Mouse (Mus musculus) embryonic facial prominence, embryonic 15.5 days (tissue): ENCODE measurements around the gene Trip12. TPM values are rescaled to one million over a fixed set of nuclear protein-coding genes. Genes with fewer than 3 reads are reported as not detected.

Experiments used
- ATAC-seq: fragments of 200-750 bp; cut with Nextera tagmentation; 2 replicates; pipeline ENCODE4 v1.8.0; 2017; ENCODE audit warnings: low read depth, moderate TSS enrichment; ENCODE audit not compliant: insufficient number of reproducible peaks, low FRiP score, low TSS enrichment
- H3K27ac ChIP-seq: fragments of 300-500 bp; sonication (generic); replicated peaks from 2 replicates; pipeline ENCODE4 v1.5.1; 2015; ENCODE audit warnings: mild to moderate bottlenecking, inconsistent platforms
- H3K27me3 ChIP-seq: fragments of 300-500 bp; sonication (generic); 2 replicates; pipeline ENCODE4 v1.6.1; 2015; ENCODE audit warnings: inconsistent platforms
- H3K36me3 ChIP-seq: fragments of 300-500 bp; sonication (generic); 2 replicates; pipeline ENCODE4 v1.6.1; 2015; ENCODE audit warnings: mild to moderate bottlenecking, inconsistent platforms
- H3K4me1 ChIP-seq: fragments of 300-500 bp; sonication (generic); 2 replicates; pipeline ENCODE4 v1.6.1; 2015; ENCODE audit warnings: inconsistent platforms
- H3K4me2 ChIP-seq: fragments of 300-500 bp; sonication (generic); replicated peaks from 2 replicates; pipeline ENCODE4 v1.6.1; 2015; ENCODE audit warnings: mild to moderate bottlenecking, inconsistent platforms
- H3K4me3 ChIP-seq: fragments of 300-500 bp; sonication (generic); replicated peaks from 2 replicates; pipeline ENCODE4 v1.5.1; 2015; ENCODE audit warnings: mild to moderate bottlenecking, inconsistent platforms
- H3K9ac ChIP-seq: fragments of 300-500 bp; sonication (generic); 2 replicates; pipeline ENCODE4 v1.6.1; 2015; ENCODE audit warnings: inconsistent platforms
- H3K9me3 ChIP-seq: fragments of 300-500 bp; sonication (generic); replicated peaks from 2 replicates; pipeline ENCODE4 v1.6.1; 2016; ENCODE audit warnings: inconsistent platforms
- WGBS: fragments of 180-500 bp; shearing (Covaris S2); methylation state at CpG from one replicate; pipeline ENCODE4 v1.1.7; 2015; 5-methylcytosine and 5-hydroxymethylcytosine counted together
- polyA plus RNA-seq: library from polyadenylated mRNA; unstranded; fragments of >200 nt; fragmentation: Nextera tagmentation; extraction: Ambion mirVana; gene quantifications from 2 replicates; pipeline ENCODE4 v1.2.1, GENCODE M21; 2015

Trip12 gene
- polyA plus RNA-seq, 1 experiment from 2014 or later = 56.5 TPM

DNA sequence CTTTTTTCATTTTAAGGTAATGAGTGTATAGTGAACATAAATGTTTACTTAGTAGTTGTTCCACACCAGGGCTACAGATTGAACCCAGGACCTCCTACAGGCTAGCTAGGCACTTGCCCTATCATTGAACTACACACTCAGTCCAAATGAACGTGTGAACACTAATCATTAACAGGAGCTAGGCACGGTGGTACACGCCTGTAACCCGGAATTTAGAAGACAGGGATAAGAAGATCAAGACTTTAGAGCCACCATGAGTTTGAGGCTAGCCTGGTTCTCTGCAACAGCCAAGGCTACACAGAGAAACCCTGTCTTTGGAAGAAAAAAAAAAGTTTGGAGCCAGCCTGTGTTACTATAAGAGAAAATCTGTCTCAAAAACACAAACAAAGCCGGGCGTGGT is 19.3 kb upstream of the Trip12 start:
- no peak for ATAC-seq

GRCm38 (mm10) chr1:84855756-84856155 is 15.4 kb upstream of the Trip12 start:
- Histone ChIP-seq H3K4me1 (no peaks in the 10 kb centered on the region), H3K4me3 (no peak overlapping the region), H3K27me3 (no peaks in the 10 kb centered on the region), H3K27ac (no peak overlapping the region), H3K9ac (no peak overlapping the region), H3K36me3 (no peaks in the 10 kb centered on the region), H3K9me3 (no peaks in the 10 kb centered on the region), H3K4me2 (no peak overlapping the region)
- 52% methylated on average over 2 of the region's 2 CpGs for WGBS
- ATAC-seq = no peak

More for the DNA sequence above, 19.3 kb upstream of the Trip12 start:
- no peaks in the 10 kb centered on the region for H3K27me3 ChIP-seq
- no peak overlapping the region for H3K4me2 ChIP-seq
- no peaks in the 10 kb centered on the region for H3K36me3 ChIP-seq
- H3K4me3 ChIP-seq = no peak overlapping the region
- H3K9ac ChIP-seq = no peak overlapping the region
- H3K9me3 ChIP-seq = no peaks in the 10 kb centered on the region
- 89% methylated on average over 6 of the region's 6 CpGs for WGBS
- no peaks in the 10 kb centered on the region for H3K4me1 ChIP-seq
- H3K27ac ChIP-seq = no peak overlapping the region

DNA sequence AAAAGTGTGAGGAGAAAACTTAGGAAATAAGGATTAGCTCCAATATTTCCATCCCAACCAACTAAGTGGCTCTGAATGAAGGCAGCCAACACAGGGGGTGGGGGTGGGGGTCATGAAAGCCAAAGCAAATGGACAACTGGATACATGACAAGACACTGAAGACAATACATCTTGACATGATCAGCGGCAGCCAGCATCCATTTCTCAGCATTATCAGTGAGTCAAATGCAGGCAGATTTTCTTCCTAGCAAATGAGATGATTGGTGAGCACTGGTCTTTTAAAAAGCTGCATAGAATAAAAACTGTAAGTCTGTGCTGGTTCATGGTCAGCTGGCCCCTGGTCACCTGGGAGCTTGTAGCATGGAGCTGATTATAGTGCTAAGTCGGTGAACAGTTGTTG is 14.7 kb upstream of the Trip12 start:
- H3K9ac ChIP-seq = no peak overlapping the region
- 82% methylated on average over 2 of the region's 2 CpGs for WGBS
- no peak overlapping the region for H3K4me2 ChIP-seq
- H3K27ac ChIP-seq = no peak overlapping the region
- no peaks in the 10 kb centered on the region for H3K27me3 ChIP-seq
- H3K4me3 ChIP-seq = no peak overlapping the region
- no peaks in the 10 kb centered on the region for H3K36me3 ChIP-seq
- H3K9me3 ChIP-seq = no peaks in the 10 kb centered on the region
- H3K4me1 ChIP-seq = no peaks in the 10 kb centered on the region
- no peak for ATAC-seq

DNA sequence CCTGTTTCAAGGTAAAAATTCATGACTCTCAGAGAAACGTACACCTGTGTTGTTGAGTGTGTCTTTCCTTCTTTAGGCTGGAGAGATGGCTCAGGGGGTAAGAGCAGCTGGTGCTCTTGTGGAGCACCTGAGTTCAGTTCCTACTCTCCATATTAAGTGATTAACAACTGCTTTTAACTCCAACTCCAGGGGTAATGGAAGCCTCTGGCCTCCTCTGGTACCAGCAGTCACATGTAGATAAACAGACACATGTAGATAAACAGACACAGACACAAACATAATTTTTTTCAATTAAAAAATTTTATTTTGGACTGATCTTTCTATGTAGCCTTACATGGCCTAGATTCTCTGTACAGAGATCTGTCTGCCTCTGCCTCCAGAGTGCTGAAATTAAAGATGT is 13.4 kb upstream of the Trip12 start:
- ATAC-seq = no peak
- Histone ChIP-seq H3K27me3 (no peaks in the 10 kb centered on the region), H3K4me1 (no peaks in the 10 kb centered on the region), H3K27ac (no peak overlapping the region), H3K36me3 (peaks cover 4% of the 10 kb centered on the region; the same call in 1 of the 2 replicates), H3K9me3 (no peaks in the 10 kb centered on the region), H3K4me2 (no peak overlapping the region), H3K9ac (no peak overlapping the region), H3K4me3 (no peak overlapping the region)
- 78% methylated on average over 1 of the region's 1 CpGs for WGBS

DNA sequence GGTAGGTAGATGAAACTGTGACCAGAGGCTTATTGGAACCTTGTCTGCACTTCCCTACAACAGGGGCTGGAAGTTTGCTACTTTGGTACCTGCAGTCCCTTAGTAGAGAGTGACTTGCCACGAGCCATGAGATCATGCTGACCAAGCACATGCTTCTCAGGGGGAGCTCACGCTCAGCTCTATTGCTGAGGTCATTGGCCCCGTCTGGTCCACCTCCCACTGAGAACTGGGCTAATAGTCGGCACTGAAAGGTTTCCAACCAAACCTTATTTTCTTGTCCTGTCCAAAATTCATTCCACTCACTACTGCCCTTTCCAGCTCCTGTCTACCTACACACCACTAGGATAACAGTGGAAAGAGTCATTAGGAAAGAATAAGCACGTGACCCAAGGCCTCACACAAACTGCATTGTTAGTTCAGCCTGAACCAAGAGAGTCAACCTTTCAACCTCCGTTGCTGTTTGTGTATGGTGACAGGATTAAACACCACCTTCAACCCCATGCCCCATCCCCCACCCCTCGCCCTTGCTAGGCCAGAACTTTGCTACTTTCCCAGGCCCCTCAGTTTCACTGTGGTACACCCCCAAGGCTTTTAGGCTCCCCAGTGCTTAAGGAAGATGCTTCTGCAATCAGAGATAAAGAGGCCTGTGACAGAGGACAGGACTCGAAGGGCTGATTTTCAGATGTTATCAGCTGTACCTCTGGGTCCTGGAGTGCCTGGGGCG is 11.4 kb upstream of the Trip12 start:
- Histone ChIP-seq H3K9me3 (no peaks in the 10 kb centered on the region), H3K4me1 (no peaks in the 10 kb centered on the region), H3K9ac (no peak overlapping the region), H3K27ac (no peak overlapping the region), H3K36me3 (peaks cover 4% of the 10 kb centered on the region; the same call in 1 of the 2 replicates), H3K27me3 (no peaks in the 10 kb centered on the region), H3K4me3 (no peak overlapping the region), H3K4me2 (no peak overlapping the region)
- ATAC-seq = no peak
- WGBS = 32% methylated on average over 9 of the region's 9 CpGs

DNA sequence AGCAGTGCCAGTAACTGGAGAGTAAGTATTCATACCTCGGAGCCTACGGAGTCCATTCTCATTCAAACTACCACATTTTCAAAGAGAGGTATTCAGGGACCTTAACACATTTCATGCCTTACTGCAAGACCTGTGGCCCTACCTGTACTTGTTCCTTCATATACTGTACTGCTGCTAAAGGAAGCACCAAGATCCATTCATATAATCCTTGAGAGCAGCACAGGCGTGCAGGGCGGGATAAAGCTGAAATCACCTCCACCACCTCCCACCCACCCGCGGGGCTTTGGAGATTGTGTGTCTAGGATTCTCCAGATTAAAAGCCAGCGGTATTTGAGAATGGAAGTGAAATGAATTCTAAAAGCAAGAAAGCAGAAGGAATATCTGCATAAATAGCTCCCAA is 10.2 kb upstream of the Trip12 start:
- ATAC-seq = no peak
- Histone ChIP-seq H3K9me3 (no peaks in the 10 kb centered on the region), H3K27ac (no peak overlapping the region), H3K4me2 (no peak overlapping the region), H3K9ac (no peak overlapping the region), H3K4me1 (no peaks in the 10 kb centered on the region), H3K36me3 (peaks cover 4% of the 10 kb centered on the region; the same call in 1 of the 2 replicates), H3K4me3 (no peak overlapping the region), H3K27me3 (no peaks in the 10 kb centered on the region)
- WGBS = 91% methylated on average over 7 of the region's 7 CpGs

- ATAC-seq = no peak
- WGBS = 94% methylated on average over 7 of the region's 7 CpGs
- H3K4me2 ChIP-seq = no peak overlapping the region
Measured at GRCm38 (mm10) chr1:84849804-84850203, 9.5 kb upstream of the Trip12 start.

DNA sequence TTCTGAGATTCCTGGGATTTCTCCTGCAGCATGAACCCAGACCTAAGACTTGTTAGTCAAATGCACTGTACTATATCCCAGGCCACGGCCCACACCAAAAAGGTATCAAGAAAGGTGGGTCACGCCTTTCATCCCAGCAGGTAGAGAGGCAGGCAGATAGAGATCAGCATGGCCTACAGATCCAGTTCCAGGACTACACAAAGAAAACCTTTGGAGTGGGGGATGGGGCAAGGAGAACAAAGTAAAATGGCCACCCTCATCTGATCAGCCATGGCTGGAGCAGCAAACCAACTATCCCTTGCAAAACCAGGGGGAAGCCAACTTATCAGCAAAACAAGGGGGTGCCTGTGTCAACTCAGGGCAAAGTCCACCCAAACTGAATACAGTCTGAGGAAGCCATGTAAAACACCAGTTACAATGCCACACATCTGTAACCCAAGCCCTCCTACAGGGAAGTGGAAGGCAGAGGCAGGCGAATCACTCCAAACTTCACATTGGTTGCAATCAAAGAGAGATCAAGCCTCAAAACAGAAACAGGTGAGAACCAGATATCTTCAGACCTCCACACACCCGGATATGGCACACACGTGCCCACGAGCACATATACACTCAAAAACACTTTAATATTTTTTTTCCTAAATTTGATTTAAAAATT is 8.6 kb upstream of the Trip12 start:
- Histone ChIP-seq H3K4me1 (no peaks in the 10 kb centered on the region), H3K36me3 (peaks cover 4% of the 10 kb centered on the region; the same call in 1 of the 2 replicates), H3K9me3 (no peaks in the 10 kb centered on the region), H3K27ac (no peak overlapping the region), H3K4me2 (no peak overlapping the region), H3K4me3 (no peak overlapping the region), H3K27me3 (no peaks in the 10 kb centered on the region), H3K9ac (no peak overlapping the region)
- ATAC-seq = no peak
- 95% methylated on average over 6 of the region's 6 CpGs for WGBS

More at GRCm38 (mm10) chr1:84849804-84850203, 9.5 kb upstream of the Trip12 start:
- Histone ChIP-seq H3K4me3 (no peak overlapping the region), H3K9ac (no peak overlapping the region), H3K27me3 (no peaks in the 10 kb centered on the region), H3K36me3 (peaks cover 4% of the 10 kb centered on the region; the same call in 1 of the 2 replicates), H3K9me3 (no peaks in the 10 kb centered on the region), H3K4me1 (no peaks in the 10 kb centered on the region), H3K27ac (no peak overlapping the region)

DNA sequence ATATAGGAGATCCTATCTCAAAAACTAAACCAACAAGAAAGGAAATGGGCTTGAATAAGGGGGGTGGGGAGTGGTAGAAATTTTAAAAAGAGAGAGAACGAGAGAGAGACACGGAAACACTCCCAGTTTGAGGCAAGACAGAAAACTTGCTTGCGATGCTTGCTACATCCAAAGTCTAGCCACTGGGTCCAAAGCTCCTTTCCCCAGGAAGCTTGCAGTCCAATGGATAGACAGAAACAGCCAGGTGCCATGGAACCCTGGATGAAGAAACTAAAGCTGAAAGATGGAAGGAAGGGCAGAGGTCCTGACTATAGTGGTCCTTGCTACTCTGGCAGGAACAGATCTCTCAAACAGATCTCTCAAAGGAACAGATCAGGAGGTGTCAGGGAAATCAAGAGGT is 8.0 kb upstream of the Trip12 start:
- H3K4me2 ChIP-seq = no peak overlapping the region
- no peak overlapping the region for H3K4me3 ChIP-seq
- H3K4me1 ChIP-seq = no peaks in the 10 kb centered on the region
- H3K27ac ChIP-seq = no peak overlapping the region
- WGBS = 93% methylated on average over 3 of the region's 3 CpGs
- no peaks in the 10 kb centered on the region for H3K9me3 ChIP-seq
- peaks cover 4% of the 10 kb centered on the region; the same call in 1 of the 2 replicates for H3K36me3 ChIP-seq
- ATAC-seq = no peak
- H3K9ac ChIP-seq = no peak overlapping the region
- H3K27me3 ChIP-seq = no peaks in the 10 kb centered on the region

GRCm38 (mm10) chr1:84847698-84848097 is 7.4 kb upstream of the Trip12 start:
- peaks cover 4% of the 10 kb centered on the region; the same call in 1 of the 2 replicates for H3K36me3 ChIP-seq
- no peaks in the 10 kb centered on the region for H3K27me3 ChIP-seq
- H3K4me1 ChIP-seq = no peaks in the 10 kb centered on the region
- ATAC-seq = no peak
- no peak overlapping the region for H3K4me2 ChIP-seq
- WGBS = 79% methylated on average over 7 of the region's 7 CpGs
- no peak overlapping the region for H3K27ac ChIP-seq
- no peak overlapping the region for H3K4me3 ChIP-seq
- H3K9me3 ChIP-seq = no peaks in the 10 kb centered on the region
- no peak overlapping the region for H3K9ac ChIP-seq

DNA sequence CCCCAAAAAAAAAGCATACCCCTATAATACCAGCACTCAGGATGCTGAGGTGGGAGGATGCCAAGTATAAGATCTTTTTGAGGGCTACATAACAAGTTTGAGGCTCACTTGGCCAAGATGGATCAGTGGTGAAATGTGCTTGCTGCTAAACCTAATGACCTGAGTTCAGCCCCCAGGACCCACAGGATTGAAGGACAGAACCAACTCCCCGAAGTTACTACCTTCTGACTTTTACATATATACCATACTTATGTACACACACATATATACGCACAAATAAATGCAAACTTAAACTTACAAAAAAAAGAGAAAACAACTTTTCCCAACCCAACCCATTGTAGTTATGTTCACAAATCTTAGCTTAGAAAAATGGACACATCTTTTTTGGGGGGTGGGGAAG is 3.0 kb upstream of the Trip12 start:
- ATAC-seq = no peak
- H3K36me3 ChIP-seq = no peaks in the 10 kb centered on the region
- H3K27ac ChIP-seq = no peak overlapping the region
- H3K9me3 ChIP-seq = no peaks in the 10 kb centered on the region
- no peaks in the 10 kb centered on the region for H3K27me3 ChIP-seq
- H3K4me3 ChIP-seq = no peak overlapping the region
- H3K4me1 ChIP-seq = no peaks in the 10 kb centered on the region
- no peak overlapping the region for H3K4me2 ChIP-seq
- H3K9ac ChIP-seq = no peak overlapping the region
- 91% methylated on average over 2 of the region's 2 CpGs for WGBS
